Mouse (Mus musculus) forebrain, postnatal 0 days (tissue): ENCODE measurements around the gene Mroh7. TPM values are rescaled to one million over a fixed set of nuclear protein-coding genes. Genes with fewer than 3 reads are reported as not detected.

Source experiments
- ATAC-seq: fragments of 200-750 bp; cut with Nextera tagmentation; 2 replicates; pipeline ENCODE4 v1.8.0; 2017; ENCODE audit warnings: mild to moderate bottlenecking, moderate library complexity
- DNase-seq: peaks from one replicate; pipeline ENCODE4 v3.0.0-alpha.2; 2015
- H3K27ac ChIP-seq: fragments of 300-500 bp; sonication (generic); 2 replicates; pipeline ENCODE4 v1.5.1; 2014; ENCODE audit warnings: low read depth, mild to moderate bottlenecking, antibody characterized with exemption, low read length, moderate library complexity, mixed read lengths
- H3K27me3 ChIP-seq: fragments of 300-500 bp; sonication (generic); 2 replicates; pipeline ENCODE4 v1.6.1; 2014; ENCODE audit warnings: mild to moderate bottlenecking, low read length, mixed read lengths; ENCODE audit not compliant: insufficient read depth
- H3K36me3 ChIP-seq: fragments of 300-500 bp; sonication (generic); 2 replicates; pipeline ENCODE4 v1.6.1; 2014; ENCODE audit warnings: mild to moderate bottlenecking, moderate library complexity; ENCODE audit not compliant: insufficient read depth
- H3K4me1 ChIP-seq: fragments of 300-500 bp; sonication (generic); 2 replicates; pipeline ENCODE4 v1.6.1; 2014; ENCODE audit warnings: antibody characterized with exemption; ENCODE audit not compliant: insufficient read depth
- H3K4me2 ChIP-seq: fragments of 300-500 bp; sonication (generic); 2 replicates; pipeline ENCODE4 v1.6.1; 2014; ENCODE audit warnings: low read depth, mild to moderate bottlenecking, moderate library complexity
- H3K4me3 ChIP-seq: fragments of 300-500 bp; sonication (generic); 2 replicates; pipeline ENCODE4 v1.5.1; 2014; ENCODE audit warnings: low read depth, low read length, mixed read lengths
- H3K9ac ChIP-seq: fragments of 300-500 bp; sonication (generic); 2 replicates; pipeline ENCODE4 v1.6.1; 2014; ENCODE audit warnings: mild to moderate bottlenecking
- H3K9me3 ChIP-seq: fragments of 300-500 bp; sonication (generic); 2 replicates; pipeline ENCODE4 v1.6.1; 2016; ENCODE audit warnings: low read length
- CTCF ChIP-seq: sonication (generic); IDR thresholded peaks from 2 replicates; pipeline ENCODE4 v1.5.1; 2016; ENCODE audit warnings: antibody characterized with exemption, control low read depth, low read depth
- WGBS: fragments of 180-500 bp; shearing (Covaris S2); extraction: QIAGEN DNeasy Blood & Tissue Kit; methylation state at CpG from one replicate; pipeline ENCODE4 v1.1.7; 2014; 5-methylcytosine and 5-hydroxymethylcytosine counted together
- polyA plus RNA-seq: library from polyadenylated mRNA; unstranded; fragments of >200 nt; fragmentation: Nextera tagmentation; extraction: Ambion mirVana; gene quantifications from 2 replicates; pipeline ENCODE4 v1.2.1, GENCODE M21; 2015
- total RNA-seq: library from RNA; depleted of rRNA; stranded (reverse); fragments of >200 nt; gene quantifications from 2 replicates; pipeline ENCODE4 v1.2.3, GENCODE M21; 2014; rRNA removed

Mroh7 gene
- total and polyA plus RNA-seq, 2 experiments from 2014 or later = 0.71 to 0.95 TPM

DNA sequence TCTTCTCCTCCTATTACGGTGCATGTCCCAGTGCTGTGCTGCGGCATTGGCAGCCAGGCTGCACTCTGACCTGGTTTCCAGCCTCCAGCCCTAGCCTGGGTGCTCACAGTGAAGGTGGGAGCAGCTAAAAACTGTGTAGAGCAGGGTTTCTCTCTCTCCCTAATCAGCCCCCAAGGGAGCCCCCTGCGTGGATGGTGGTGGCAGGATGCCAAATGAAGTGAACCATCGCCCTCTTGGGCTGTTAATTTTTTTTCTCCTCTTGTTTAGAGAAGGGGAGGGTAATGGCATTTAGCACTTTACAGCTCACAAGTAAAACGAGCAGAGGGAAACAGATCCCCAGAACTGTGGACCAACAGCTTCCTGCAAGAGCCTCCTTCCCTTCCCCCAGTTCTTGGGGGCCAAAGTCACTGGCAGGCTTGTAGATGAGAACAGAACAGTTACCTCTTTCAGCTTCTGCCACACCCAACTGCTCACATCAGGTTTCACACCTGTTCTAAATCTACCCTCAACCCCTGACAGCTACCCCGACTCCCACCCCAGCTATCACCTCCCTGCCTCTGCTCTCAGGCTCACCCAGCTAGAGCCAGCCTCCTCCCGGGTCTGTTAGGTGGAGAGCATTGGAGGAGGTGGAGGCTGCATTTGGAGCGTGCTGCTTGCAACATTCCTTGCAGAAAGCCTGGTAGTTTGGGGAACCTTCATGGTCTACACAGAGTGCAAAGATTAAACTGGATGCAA lies 87.1 kb downstream of the Mroh7 start:
- H3K27me3 ChIP-seq = no peaks in the 10 kb centered on the region
- no peaks in the 10 kb centered on the region for H3K36me3 ChIP-seq
- ATAC-seq (no peak), DNase-seq (no peak)
- no peak overlapping the region for H3K4me2 ChIP-seq
- H3K4me1 ChIP-seq = no peaks in the 10 kb centered on the region
- no peaks in the 10 kb centered on the region for H3K9me3 ChIP-seq
- TF ChIP-seq CTCF = no peak
- 40% methylated on average over 8 of the region's 8 CpGs for WGBS
- no peak overlapping the region for H3K9ac ChIP-seq
- no peak overlapping the region for H3K4me3 ChIP-seq
- H3K27ac ChIP-seq = no peak overlapping the region

DNA sequence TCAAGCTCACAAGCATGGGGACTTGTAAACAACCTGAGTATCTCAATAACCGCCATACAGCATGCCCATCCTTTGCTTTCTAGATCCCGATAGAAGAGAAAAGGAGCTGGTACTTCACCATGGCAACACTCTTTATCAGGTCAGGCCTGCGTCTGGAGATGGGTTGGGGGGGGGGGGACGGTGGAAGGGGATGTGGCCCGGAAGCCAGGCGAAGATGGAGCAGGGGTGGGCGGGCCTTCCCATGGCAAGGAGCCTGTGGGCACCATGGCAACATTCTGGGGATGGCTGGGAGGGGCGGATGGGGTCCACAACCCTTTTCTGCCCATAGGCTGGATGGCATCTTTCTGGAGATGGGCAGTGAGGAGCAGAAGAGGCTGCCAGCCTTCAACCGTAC lies 96.6 kb downstream of the Mroh7 start:
- no peaks in the 10 kb centered on the region for H3K9me3 ChIP-seq
- peak overlapping the region; percentile 64 for H3K27ac ChIP-seq
- no peak overlapping the region for H3K9ac ChIP-seq
- 0 out of 2 replicates have a peak, but pooled peaks have one; percentile 3 for ATAC-seq
- peaks cover 36% of the 10 kb centered on the region for H3K4me1 ChIP-seq
- H3K27me3 ChIP-seq = no peaks in the 10 kb centered on the region
- no peak overlapping the region for H3K4me2 ChIP-seq
- no peaks in the 10 kb centered on the region for H3K36me3 ChIP-seq
- DNase-seq = no peak
- WGBS = 38% methylated on average over 8 of the region's 9 CpGs
- TF ChIP-seq CTCF = no peak
- no peak overlapping the region for H3K4me3 ChIP-seq

DNA sequence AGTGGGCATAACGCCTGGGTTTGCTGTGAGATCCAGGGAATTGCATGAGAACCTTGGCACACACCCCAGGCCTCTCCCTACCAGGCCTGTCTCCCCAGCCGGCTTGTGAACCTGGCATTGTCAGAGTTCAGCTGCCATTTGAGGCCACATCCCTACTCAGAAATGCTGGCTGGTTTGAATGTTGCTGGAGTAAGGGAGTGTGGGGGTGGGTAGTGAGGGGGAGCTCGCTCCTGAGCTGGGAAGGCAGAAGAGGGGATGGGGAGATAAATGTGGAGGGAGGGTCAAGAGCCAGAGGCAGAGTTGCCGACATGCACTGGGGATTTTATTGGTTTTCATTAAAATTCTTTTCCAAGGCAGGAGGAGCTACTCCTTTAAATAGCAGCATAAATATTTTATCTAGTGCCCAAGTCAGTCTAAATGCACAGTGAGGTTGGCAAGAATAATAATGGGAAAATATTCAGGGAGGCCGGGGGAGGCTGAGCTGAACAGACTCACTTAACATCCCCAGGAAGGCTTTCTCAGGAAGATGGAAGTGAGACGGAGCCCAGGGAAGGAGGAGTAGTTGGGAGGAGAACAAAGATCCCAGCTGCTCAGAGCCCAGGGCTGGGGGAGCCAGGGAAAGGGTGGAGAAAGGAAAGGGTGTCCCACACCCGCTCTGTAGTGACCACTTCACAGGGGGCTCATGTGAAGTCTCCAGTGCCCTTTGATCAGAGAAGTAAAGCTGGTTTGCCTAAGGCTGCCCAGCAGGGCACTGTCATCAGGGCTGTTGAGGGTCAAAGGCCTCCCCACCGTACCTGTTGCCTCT lies 97.2 kb downstream of the Mroh7 start:
- Histone ChIP-seq H3K9ac (no peak overlapping the region), H3K4me3 (no peak overlapping the region), H3K27me3 (no peaks in the 10 kb centered on the region), H3K4me2 (no peak overlapping the region), H3K4me1 (peaks cover 36% of the 10 kb centered on the region), H3K36me3 (no peaks in the 10 kb centered on the region), H3K27ac (peak overlapping the region; percentile 64), H3K9me3 (no peaks in the 10 kb centered on the region)
- 25% methylated on average over 8 of the region's 8 CpGs for WGBS
- ATAC-seq = no peak
- peak; percentile 29 for DNase-seq
- no peak for TF ChIP-seq CTCF

DNA sequence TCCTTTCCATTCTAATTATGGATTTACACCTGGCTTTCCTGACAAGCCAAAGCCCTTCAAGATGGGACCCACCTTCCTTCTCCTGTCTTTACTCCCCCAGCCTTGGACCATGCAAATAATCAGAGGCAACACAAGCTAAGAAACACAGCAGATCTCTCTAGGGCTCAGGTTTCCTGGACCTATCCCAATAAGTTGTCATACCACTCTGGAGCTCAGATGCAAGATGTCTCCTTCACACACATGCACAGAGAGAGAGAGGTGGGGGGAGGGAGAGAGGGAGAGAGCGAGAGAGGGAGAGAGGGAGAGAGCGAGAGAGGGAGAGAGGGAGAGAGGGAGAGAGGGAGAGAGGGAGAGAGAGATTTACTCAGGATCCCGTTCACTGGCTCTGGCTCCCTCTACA lies 98.4 kb downstream of the Mroh7 start:
- no peak overlapping the region for H3K4me2 ChIP-seq
- H3K9me3 ChIP-seq = no peaks in the 10 kb centered on the region
- no peak overlapping the region for H3K27ac ChIP-seq

More for the DNA sequence above, 98.4 kb downstream of the Mroh7 start:
- Histone ChIP-seq H3K36me3 (no peaks in the 10 kb centered on the region), H3K4me1 (peaks cover 36% of the 10 kb centered on the region), H3K4me3 (no peak overlapping the region), H3K27me3 (no peaks in the 10 kb centered on the region), H3K9ac (no peak overlapping the region)
- ATAC-seq = no peak
- peak; percentile 25 for DNase-seq
- 38% methylated on average over 1 of the region's 3 CpGs for WGBS
- no peak for TF ChIP-seq CTCF

Other genes starting within 250 kb of the Mroh7 start
- gene Bsnd, start 238.6 kb downstream of the Mroh7 start, total RNA-seq = not detected in 2 replicates
- gene Bsnd, start 238.6 kb downstream of the Mroh7 start, polyA plus RNA-seq = not detected in 2 replicates
- 101 and 105 TPM in 2 replicates for gene Dhcr24, start 169.9 kb downstream of the Mroh7 start, total RNA-seq
- 7.0 and 7.7 TPM in 2 replicates for gene Dhcr24, start 169.9 kb downstream of the Mroh7 start, polyA plus RNA-seq
- not detected in 2 replicates for gene Lexm, start 113.7 kb downstream of the Mroh7 start, total RNA-seq
- gene Lexm, start 113.7 kb downstream of the Mroh7 start, polyA plus RNA-seq = 0.09 TPM in 1 of 2 replicates, not detected in the other
- 2.5 TPM in 2 replicates for gene Ttc22, start 108.5 kb downstream of the Mroh7 start, total RNA-seq
- 1.2 and 1.6 TPM in 2 replicates for gene Ttc22, start 108.5 kb downstream of the Mroh7 start, polyA plus RNA-seq
- gene Pars2, start 79.9 kb downstream of the Mroh7 start, total RNA-seq = 13.2 and 13.6 TPM in 2 replicates
- 9.2 and 9.9 TPM in 2 replicates for gene Pars2, start 79.9 kb downstream of the Mroh7 start, polyA plus RNA-seq
- 108 and 114 TPM in 2 replicates for gene Ttc4, start 52.0 kb downstream of the Mroh7 start, total RNA-seq
- 78.2 and 89.1 TPM in 2 replicates for gene Ttc4, start 52.0 kb downstream of the Mroh7 start, polyA plus RNA-seq
- not detected in 2 replicates for gene Fam151a, start 3.0 kb upstream of the Mroh7 start, total RNA-seq
- gene Fam151a, start 3.0 kb upstream of the Mroh7 start, polyA plus RNA-seq = not detected in 2 replicates
- 3.4 and 5.5 TPM in 2 replicates for gene Acot11, start 74.1 kb upstream of the Mroh7 start, total RNA-seq
- gene Acot11, start 74.1 kb upstream of the Mroh7 start, polyA plus RNA-seq = 0.75 and 1.2 TPM in 2 replicates
- 113 and 137 TPM in 2 replicates for gene Ssbp3, start 179.8 kb upstream of the Mroh7 start, total RNA-seq
- 103 and 117 TPM in 2 replicates for gene Ssbp3, start 179.8 kb upstream of the Mroh7 start, polyA plus RNA-seq